Mouse (Mus musculus): ENCODE measurements around the gene Nol12. TPM values are rescaled to one million over a fixed set of nuclear protein-coding genes. Genes with fewer than 3 reads are reported as not detected.
A peak's percentile ranks its signal among the peaks of the same experiment; 100 is the strongest.

Gene Nol12
- polyA plus RNA-seq, 1 experiment from 2014 or later: 68.0 TPM

- WGBS: 82% methylated on average over 6 of the region's 6 CpGs
- H3K9me3 ChIP-seq: no peaks in the 10 kb centered on the region
- no peak overlapping the region for H3K4me3 ChIP-seq
- no peak for DNase-seq (ENCODE audit: low spot score)
- peaks cover 53% of the 10 kb centered on the region for H3K36me3 ChIP-seq
- H3K4me1 ChIP-seq (replicated peaks): no peaks in the 10 kb centered on the region; the same call in 1 of the 2 replicates
- no peaks in the 10 kb centered on the region for H3K27me3 ChIP-seq (ENCODE audit: insufficient read depth, poor library complexity, severe bottlenecking)
- no peak overlapping the region for H3K27ac ChIP-seq
Measured at GRCm38 (mm10) chr15:78971626-78972025, 36.9 kb downstream of the Nol12 start.

GRCm38 (mm10) chr15:78973950-78974349, 39.2 kb downstream of the Nol12 start:
- no peaks in the 10 kb centered on the region for H3K9me3 ChIP-seq
- H3K36me3 ChIP-seq: peaks cover 31% of the 10 kb centered on the region
- H3K27me3 ChIP-seq (ENCODE audit: insufficient read depth, poor library complexity, severe bottlenecking): no peaks in the 10 kb centered on the region
- WGBS: 75% methylated on average over 7 of the region's 7 CpGs
- DNase-seq (ENCODE audit: low spot score): no peak
- no peak overlapping the region for H3K27ac ChIP-seq
- no peak overlapping the region for H3K4me3 ChIP-seq
- peaks cover 11% of the 10 kb centered on the region for H3K4me1 ChIP-seq (replicated peaks)

GRCm38 (mm10) chr15:78977676-78978159, 43.0 kb downstream of the Nol12 start:
- no peak overlapping the region for H3K27ac ChIP-seq
- 88% methylated on average over 8 of the region's 8 CpGs for WGBS
- DNase-seq (ENCODE audit: low spot score): no peak
- H3K36me3 ChIP-seq: peaks cover 16% of the 10 kb centered on the region
- no peak overlapping the region for H3K4me3 ChIP-seq
- peaks cover 30% of the 10 kb centered on the region for H3K4me1 ChIP-seq (replicated peaks)
- no peaks in the 10 kb centered on the region for H3K9me3 ChIP-seq
- no peaks in the 10 kb centered on the region for H3K27me3 ChIP-seq (ENCODE audit: insufficient read depth, poor library complexity, severe bottlenecking)

- WGBS: 44% methylated on average over 4 of the region's 4 CpGs
- peak; percentile 38 for DNase-seq (ENCODE audit: low spot score)
- H3K9me3 ChIP-seq: no peaks in the 10 kb centered on the region
- H3K4me1 ChIP-seq (replicated peaks): peaks cover 39% of the 10 kb centered on the region
- H3K27me3 ChIP-seq (ENCODE audit: insufficient read depth, poor library complexity, severe bottlenecking): no peaks in the 10 kb centered on the region
- H3K36me3 ChIP-seq: peaks cover 6% of the 10 kb centered on the region
- H3K27ac ChIP-seq: peak overlapping the region; percentile 59
- H3K4me3 ChIP-seq: no peak overlapping the region
Measured at GRCm38 (mm10) chr15:78978875-78979274, 44.1 kb downstream of the Nol12 start.

GRCm38 (mm10) chr15:78980084-78980483, 45.4 kb downstream of the Nol12 start:
- no peak overlapping the region for H3K4me3 ChIP-seq
- no peak for DNase-seq (ENCODE audit: low spot score)
- H3K9me3 ChIP-seq: no peaks in the 10 kb centered on the region
- H3K36me3 ChIP-seq: no peaks in the 10 kb centered on the region
- no peak overlapping the region for H3K27ac ChIP-seq
- peaks cover 51% of the 10 kb centered on the region for H3K4me1 ChIP-seq (replicated peaks)
- WGBS: 90% methylated on average over 4 of the region's 4 CpGs
- no peaks in the 10 kb centered on the region for H3K27me3 ChIP-seq (ENCODE audit: insufficient read depth, poor library complexity, severe bottlenecking)

- H3K27me3 ChIP-seq (ENCODE audit: insufficient read depth, poor library complexity, severe bottlenecking): no peaks in the 10 kb centered on the region
- peaks cover 12% of the 10 kb centered on the region for H3K36me3 ChIP-seq
- no peaks in the 10 kb centered on the region for H3K9me3 ChIP-seq
- H3K4me3 ChIP-seq: peak overlapping the region; percentile 84
- WGBS: under 1% methylated on average over 65 of the region's 67 CpGs
- peak; percentile 91 for DNase-seq (ENCODE audit: low spot score)
- peaks cover 73% of the 10 kb centered on the region for H3K4me1 ChIP-seq (replicated peaks)
- peak overlapping the region; percentile 92 for H3K27ac ChIP-seq
Measured at GRCm38 (mm10) chr15:78982658-78983435, 48.1 kb downstream of the Nol12 start.

- Histone ChIP-seq H3K27ac (peak overlapping the region; percentile 92), H3K4me3 (peak overlapping the region; percentile 84), H3K9me3 (no peaks in the 10 kb centered on the region), H3K36me3 (peaks cover 21% of the 10 kb centered on the region), H3K4me1 (replicated peaks) (peaks cover 67% of the 10 kb centered on the region), H3K27me3 (ENCODE audit: insufficient read depth, poor library complexity, severe bottlenecking) (no peaks in the 10 kb centered on the region)
- WGBS: 2% methylated on average over 21 of the region's 21 CpGs
- DNase-seq (ENCODE audit: low spot score): peak; percentile 67
Measured at GRCm38 (mm10) chr15:78983436-78984285, 48.9 kb downstream of the Nol12 start.

- 45% methylated on average over 5 of the region's 5 CpGs for WGBS
- peak overlapping the region; percentile 92 for H3K27ac ChIP-seq
Measured at GRCm38 (mm10) chr15:78984286-78984778, 49.6 kb downstream of the Nol12 start.

GRCm38 (mm10) chr15:78986536-78987220, 51.9 kb downstream of the Nol12 start:
- Histone ChIP-seq H3K4me3 (no peak overlapping the region), H3K27ac (peak overlapping the region; percentile 31; the same call in 1 of the 2 replicates), H3K4me1 (replicated peaks) (peaks cover 52% of the 10 kb centered on the region), H3K36me3 (peaks cover 51% of the 10 kb centered on the region), H3K27me3 (ENCODE audit: insufficient read depth, poor library complexity, severe bottlenecking) (no peaks in the 10 kb centered on the region), H3K9me3 (no peaks in the 10 kb centered on the region)
- 67% methylated on average over 11 of the region's 11 CpGs for WGBS
- DNase-seq (ENCODE audit: low spot score): no peak

More at GRCm38 (mm10) chr15:78984286-78984778, 49.6 kb downstream of the Nol12 start:
- Histone ChIP-seq H3K36me3 (peaks cover 27% of the 10 kb centered on the region), H3K9me3 (no peaks in the 10 kb centered on the region), H3K4me3 (peak overlapping the region; percentile 84), H3K27me3 (ENCODE audit: insufficient read depth, poor library complexity, severe bottlenecking) (no peaks in the 10 kb centered on the region), H3K4me1 (replicated peaks) (peaks cover 60% of the 10 kb centered on the region)
- no peak for DNase-seq (ENCODE audit: low spot score)

GRCm38 (mm10) chr15:78988499-78988971, 53.8 kb downstream of the Nol12 start:
- no peak overlapping the region for H3K27ac ChIP-seq
- H3K9me3 ChIP-seq: no peaks in the 10 kb centered on the region
- H3K36me3 ChIP-seq: peaks cover 69% of the 10 kb centered on the region
- 88% methylated on average over 14 of the region's 14 CpGs for WGBS
- no peaks in the 10 kb centered on the region for H3K27me3 ChIP-seq (ENCODE audit: insufficient read depth, poor library complexity, severe bottlenecking)
- no peak overlapping the region for H3K4me3 ChIP-seq
- no peak for DNase-seq (ENCODE audit: low spot score)
- peaks cover 40% of the 10 kb centered on the region for H3K4me1 ChIP-seq (replicated peaks)

- 0 out of 2 replicates have a peak overlapping the region, but pooled peaks have one; percentile 13 for H3K27ac ChIP-seq
Measured at GRCm38 (mm10) chr15:78989152-78990092, 54.7 kb downstream of the Nol12 start.

More at GRCm38 (mm10) chr15:78989152-78990092, 54.7 kb downstream of the Nol12 start:
- Histone ChIP-seq H3K4me1 (replicated peaks) (peaks cover 31% of the 10 kb centered on the region), H3K27me3 (ENCODE audit: insufficient read depth, poor library complexity, severe bottlenecking) (no peaks in the 10 kb centered on the region), H3K36me3 (peaks cover 78% of the 10 kb centered on the region), H3K4me3 (no peak overlapping the region), H3K9me3 (no peaks in the 10 kb centered on the region)
- 86% methylated on average over 14 of the region's 14 CpGs for WGBS
- DNase-seq (ENCODE audit: low spot score): no peak

All from hindbrain, embryonic 10.5 days (tissue).